Mouse (Mus musculus) ES-E14 (cell line): ENCODE data around the gene Tpbgl.

Source experiments
- HCFC1 ChIP-seq: IDR thresholded peaks from 2 replicates; pipeline ENCODE4 v1.6.1; 2012; ENCODE audit warnings: low read length, inconsistent platforms, borderline replicate concordance; ENCODE audit not compliant: insufficient read depth
- ZC3H11A ChIP-seq: IDR thresholded peaks from 2 replicates; pipeline ENCODE4 v1.6.1; 2012; ENCODE audit warnings: low read depth, mild to moderate bottlenecking, inconsistent platforms, low read length, borderline replicate concordance

- no peak for TF ChIP-seq HCFC1
- no peak for TF ChIP-seq ZC3H11A
Measured at GRCm38 (mm10) chr7:99633966-99634665, 7.2 kb upstream of the Tpbgl start.
